Mouse (Mus musculus) E14TG2a.4 (cell line): Measurements from ENCODE around the gene Cox16.
"Not testable (repeated sequence)": the region's sequence is repeated elsewhere in the genome, so short reads cannot be mapped to it uniquely, and the experiment has no call there.

Source experiments
- CTCF ChIP-seq: conservative IDR thresholded peaks from 2 replicates; pipeline ENCODE4 v1.5.1; 2014; ENCODE audit warnings: low read length
- POU5F1 ChIP-seq: IDR thresholded peaks from 2 replicates; pipeline ENCODE4 v1.6.1; 2014; ENCODE audit warnings: low read length, borderline replicate concordance

GRCm38 (mm10) chr12:81438985-81439384 is 45.9 kb downstream of the Cox16 start:
- not testable (repeated sequence) for TF ChIP-seq POU5F1, CTCF
